Mouse (Mus musculus): Measurements from ENCODE around the gene Dbh. TPM values are rescaled to one million over a fixed set of nuclear protein-coding genes. Genes with fewer than 3 reads are reported as not detected.
A peak's percentile ranks its signal among the peaks of the same experiment; 100 is the strongest.

Dbh gene
- total RNA-seq (2021), result under 1 TPM; 0.23 to 0.30 TPM
- long read RNA-seq, experiment 1, result 0 reads
- long read RNA-seq, experiment 2, partial matches to known transcripts, result 1 of 1 reads
- long read RNA-seq, experiment 2, other reads (novel, unspliced or antisense), result 0 of 1 reads

GRCm38 (mm10) chr2:27164796-27165590, at the start of gene Dbh:
Dbh (plus strand) TSS chr2:27165233.
- H3K4me3 ChIP-seq, result no peak within 1 kb of the TSS
- H3K27ac ChIP-seq, result peak within 1 kb of the TSS; percentile 55
- TF ChIP-seq CTCF (IDR thresholded peaks at IDR 0.05), result no peak
- intact Hi-C loops (cut with DNase I), result loop anchor here (1.0 to 5.0 kb wide), 3 partner anchors 23 to 68 kb away; partner anchors contain the start of gene Fam163b
- DNase-seq (ENCODE audit: extremely low spot score in 1 of 2, low spot score in 2 of 2), result peak; percentile 45 to 73

- Histone ChIP-seq H3K27ac (no peak overlapping the region), H3K4me3 (no peak overlapping the region)
- no peak for TF ChIP-seq CTCF (IDR thresholded peaks at IDR 0.05)
- no peak for DNase-seq (ENCODE audit: extremely low spot score in 1 of 2, low spot score in 2 of 2)
- intact Hi-C loops (cut with DNase I), result no loop called here
Measured at GRCm38 (mm10) chr2:27118452-27118851, 46.6 kb upstream of the Dbh start.

- TF ChIP-seq CTCF (IDR thresholded peaks at IDR 0.05), result no peak
- DNase-seq (ENCODE audit: extremely low spot score in 1 of 2, low spot score in 2 of 2), result no peak
- Histone ChIP-seq H3K4me3 (no peak overlapping the region), H3K27ac (no peak overlapping the region)
- intact Hi-C loops (cut with DNase I), result no loop called here
Measured at GRCm38 (mm10) chr2:27119766-27120165, 45.3 kb upstream of the Dbh start.

DNA sequence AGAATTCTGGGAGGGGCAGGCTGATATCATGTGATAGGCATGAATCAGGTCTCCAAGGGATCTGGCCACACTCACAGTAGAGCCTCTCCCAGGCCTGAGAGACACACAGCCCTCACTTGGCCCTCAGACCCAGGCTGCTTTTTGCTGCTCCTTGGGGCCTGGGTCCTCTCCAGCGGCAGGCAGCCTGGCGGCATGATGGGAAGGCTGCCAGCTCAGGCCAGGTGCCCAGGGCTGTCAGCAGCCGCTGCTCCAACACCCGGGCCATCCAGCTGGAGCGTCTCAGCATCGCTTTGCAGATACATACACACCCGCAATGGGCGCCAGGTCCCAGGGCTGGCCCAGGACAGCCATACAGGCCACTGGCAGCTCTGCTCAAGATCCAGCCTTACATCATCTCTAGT, 44.8 kb upstream of the Dbh start:
- Histone ChIP-seq H3K27ac (no peak overlapping the region), H3K4me3 (no peak overlapping the region)
- intact Hi-C loops (cut with DNase I), result no loop called here
- DNase-seq (ENCODE audit: extremely low spot score in 1 of 2, low spot score in 2 of 2), result no peak
- TF ChIP-seq CTCF (IDR thresholded peaks at IDR 0.05), result no peak

- intact Hi-C loops (cut with DNase I), result no loop called here
- Histone ChIP-seq H3K27ac (peak overlapping the region; percentile 24; the same call in 1 of the 2 replicates), H3K4me3 (no peak overlapping the region)
- TF ChIP-seq CTCF (IDR thresholded peaks at IDR 0.05), result no peak
- DNase-seq (ENCODE audit: extremely low spot score in 1 of 2, low spot score in 2 of 2), result peak in 1 of 2 experiments; percentile 52
Measured at GRCm38 (mm10) chr2:27121626-27122355, 43.2 kb upstream of the Dbh start.

DNA sequence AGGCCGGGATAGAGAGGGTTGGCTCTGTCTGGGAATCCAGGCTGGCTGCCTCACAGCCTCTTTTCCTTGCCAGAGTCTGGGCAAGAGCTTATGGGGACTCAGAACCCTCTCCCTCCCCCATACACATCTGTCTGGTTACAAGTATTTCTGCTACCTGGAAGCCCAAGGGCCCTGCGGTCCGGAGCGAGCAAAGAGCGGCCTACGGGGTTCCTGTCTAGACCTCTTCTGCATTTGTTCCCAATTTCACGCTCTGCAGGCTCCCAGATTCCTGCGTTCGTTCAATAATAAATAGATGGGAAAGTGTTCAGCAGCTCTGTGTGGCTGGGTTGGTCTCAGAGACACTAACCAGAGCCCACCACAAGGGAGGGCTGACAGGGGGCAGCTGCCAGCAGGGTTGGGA, 42.5 kb upstream of the Dbh start:
- peak overlapping the region; percentile 33; the same call in 1 of the 2 replicates for H3K27ac ChIP-seq
- intact Hi-C loops (cut with DNase I), result no loop called here
- no peak for TF ChIP-seq CTCF (IDR thresholded peaks at IDR 0.05)
- no peak for DNase-seq (ENCODE audit: extremely low spot score in 1 of 2, low spot score in 2 of 2)
- no peak overlapping the region for H3K4me3 ChIP-seq

DNA sequence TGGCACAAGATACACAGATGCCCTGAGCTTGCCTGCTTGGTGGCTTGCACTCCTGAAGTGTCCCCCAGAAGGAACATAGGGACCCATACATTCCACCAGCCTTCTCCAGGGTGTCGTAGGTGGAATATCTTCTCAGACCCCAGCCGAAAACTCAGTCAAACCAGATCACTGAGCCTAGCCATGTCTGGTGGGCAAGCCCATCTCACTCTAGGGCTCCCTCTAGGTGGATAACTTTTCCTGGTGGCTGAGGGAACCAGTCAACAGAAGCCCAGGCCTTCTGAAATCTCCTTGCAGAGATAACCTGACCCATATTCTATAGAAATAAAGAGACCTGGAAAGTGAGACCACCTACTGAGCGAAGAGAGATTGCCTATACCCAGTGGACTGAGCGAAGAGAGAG, 41.9 kb upstream of the Dbh start:
- intact Hi-C loops (cut with DNase I), result no loop called here
- no peak for DNase-seq (ENCODE audit: extremely low spot score in 1 of 2, low spot score in 2 of 2)
- Histone ChIP-seq H3K4me3 (no peak overlapping the region), H3K27ac (no peak overlapping the region)
- peak; percentile 27 for TF ChIP-seq CTCF (IDR thresholded peaks at IDR 0.05)

GRCm38 (mm10) chr2:27125979-27126378, 39.1 kb upstream of the Dbh start:
- intact Hi-C loops (cut with DNase I), result loop anchor here (2.0 to 5.0 kb wide), 2 partner anchors 84 to 111 kb away; no protein-coding TSS in a partner anchor
- peak; percentile 72 for TF ChIP-seq CTCF (IDR thresholded peaks at IDR 0.05)
- peak in 1 of 2 experiments; percentile 57 for DNase-seq (ENCODE audit: extremely low spot score in 1 of 2, low spot score in 2 of 2)
- Histone ChIP-seq H3K27ac (no peak overlapping the region), H3K4me3 (no peak overlapping the region)

DNA sequence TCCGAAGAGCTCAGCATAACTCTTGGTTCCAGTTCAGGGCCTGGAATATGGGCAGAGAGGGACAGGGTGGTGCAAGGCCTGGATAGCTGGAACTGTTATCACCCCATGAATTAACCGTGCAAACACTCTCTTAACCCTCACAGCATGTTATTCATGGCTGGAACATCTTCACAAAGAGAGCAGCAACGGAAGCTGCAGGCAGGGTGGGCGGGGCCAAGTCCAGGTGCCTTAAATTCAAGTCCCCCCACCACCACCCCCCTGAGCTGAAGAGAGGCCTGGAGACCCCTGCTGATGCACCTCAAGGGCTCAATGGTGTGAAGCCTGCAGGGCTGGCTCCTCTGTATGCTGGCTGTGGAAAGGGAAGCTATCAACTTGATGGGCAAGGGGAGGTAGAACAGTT, 38.5 kb upstream of the Dbh start:
- TF ChIP-seq CTCF (IDR thresholded peaks at IDR 0.05), result no peak
- Histone ChIP-seq H3K4me3 (no peak overlapping the region), H3K27ac (no peak overlapping the region)
- no peak for DNase-seq (ENCODE audit: extremely low spot score in 1 of 2, low spot score in 2 of 2)
- intact Hi-C loops (cut with DNase I), result loop anchor here (2.0 to 5.0 kb wide), 2 partner anchors 84 to 110 kb away; no protein-coding TSS in a partner anchor

GRCm38 (mm10) chr2:27128990-27129389, 36.0 kb upstream of the Dbh start:
- DNase-seq (ENCODE audit: extremely low spot score in 1 of 2, low spot score in 2 of 2), result no peak
- intact Hi-C loops (cut with DNase I), result loop anchor here (5.0 kb wide), 1 partner anchor 87 kb away; no protein-coding TSS in a partner anchor
- TF ChIP-seq CTCF (IDR thresholded peaks at IDR 0.05), result no peak
- Histone ChIP-seq H3K27ac (no peak overlapping the region), H3K4me3 (no peak overlapping the region)

DNA sequence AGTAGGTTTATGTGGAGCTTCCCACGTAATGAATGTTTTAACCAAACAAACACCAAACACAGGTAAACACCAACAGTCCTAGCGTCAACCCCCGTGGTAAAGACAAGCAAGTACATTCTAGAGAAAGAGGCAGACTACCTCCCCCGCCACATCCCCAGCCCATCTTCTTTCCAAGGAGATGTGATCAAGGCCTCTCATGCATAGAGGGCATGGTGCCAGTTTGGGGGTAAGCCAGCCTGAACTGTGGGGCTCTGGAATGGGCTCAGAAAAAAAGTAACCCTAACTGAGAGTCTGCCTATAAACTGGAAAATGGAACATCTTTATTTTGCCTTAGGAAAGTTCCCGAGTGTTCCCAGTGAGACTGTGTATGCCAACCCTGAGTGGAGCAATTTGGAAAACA, 29.1 kb upstream of the Dbh start:
- no peak for DNase-seq (ENCODE audit: extremely low spot score in 1 of 2, low spot score in 2 of 2)
- no peak for TF ChIP-seq CTCF (IDR thresholded peaks at IDR 0.05)
- no peak overlapping the region for H3K27ac ChIP-seq
- H3K4me3 ChIP-seq, result no peak overlapping the region
- intact Hi-C loops (cut with DNase I), result no loop called here

DNA sequence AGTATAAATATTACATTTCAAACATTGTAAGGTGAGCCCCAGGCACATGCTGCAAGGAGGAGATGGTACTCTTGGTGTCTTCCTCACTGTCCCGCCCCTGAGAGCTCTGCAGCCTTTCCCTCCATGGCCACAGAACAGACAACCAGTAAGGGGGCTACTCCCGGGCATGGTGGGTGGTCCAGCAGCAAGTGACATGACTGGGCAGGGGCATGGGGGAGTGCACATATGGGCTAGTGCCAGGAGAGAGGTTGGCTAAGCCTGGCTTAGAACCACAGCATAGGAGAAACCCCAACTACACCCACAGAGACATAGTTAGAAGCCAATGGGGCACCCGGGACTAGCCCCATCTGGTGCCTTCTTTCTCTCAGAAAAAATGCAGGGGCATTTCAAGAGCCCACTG, 28.7 kb upstream of the Dbh start:
- no peak overlapping the region for H3K27ac ChIP-seq
- no peak for TF ChIP-seq CTCF (IDR thresholded peaks at IDR 0.05)
- H3K4me3 ChIP-seq, result no peak overlapping the region
- DNase-seq (ENCODE audit: extremely low spot score in 1 of 2, low spot score in 2 of 2), result no peak
- intact Hi-C loops (cut with DNase I), result no loop called here
